Mouse (Mus musculus): ENCODE measurements at regions not wholly inside any gene's neighbourhood (a gene's known extent, or its start where the extent isn't known, plus 50 kb on each side); places are given as distances from the start of the nearest gene placed in this dataset.

- Histone ChIP-seq H3K9me3 (ENCODE audit: control insufficient read depth, low read length) (no peaks in the 10 kb centered on the region), H3K4me1 (ENCODE audit: control insufficient read depth) (no peaks in the 10 kb centered on the region), H3K27me3 (ENCODE audit: control insufficient read depth) (no peaks in the 10 kb centered on the region), H3K36me3 (ENCODE audit: control insufficient read depth) (no peaks in the 10 kb centered on the region), H3K4me3 (replicated peaks) (no peak overlapping the region)
- no peak for TF ChIP-seq TAL1 (IDR thresholded peaks at IDR 0.05; ENCODE audit: low read length)
- TF ChIP-seq GATA1 (IDR thresholded peaks at IDR 0.05; ENCODE audit: low read length): no peak
Observed at GRCm38 (mm10) chr3:58206776-58207398, 207.6 kb upstream of the Tsc22d2 start.

GRCm38 (mm10) chr3:58211016-58211415 lies 203.5 kb upstream of the Tsc22d2 start:
- no peaks in the 10 kb centered on the region for H3K36me3 ChIP-seq (ENCODE audit: control insufficient read depth)
- TF ChIP-seq TAL1 (IDR thresholded peaks at IDR 0.05; ENCODE audit: low read length) (no peak), GATA1 (IDR thresholded peaks at IDR 0.05; ENCODE audit: low read length) (no peak)
- H3K4me1 ChIP-seq (ENCODE audit: control insufficient read depth): no peaks in the 10 kb centered on the region
- H3K27me3 ChIP-seq (ENCODE audit: control insufficient read depth): no peaks in the 10 kb centered on the region
- no peaks in the 10 kb centered on the region for H3K9me3 ChIP-seq (ENCODE audit: control insufficient read depth, low read length)
- H3K4me3 ChIP-seq (replicated peaks): no peak overlapping the region

GRCm38 (mm10) chr3:58224696-58225095 lies 189.8 kb upstream of the Tsc22d2 start:
- Histone ChIP-seq H3K4me1 (ENCODE audit: control insufficient read depth) (no peaks in the 10 kb centered on the region), H3K9me3 (ENCODE audit: control insufficient read depth, low read length) (no peaks in the 10 kb centered on the region), H3K36me3 (ENCODE audit: control insufficient read depth) (no peaks in the 10 kb centered on the region), H3K27me3 (ENCODE audit: control insufficient read depth) (no peaks in the 10 kb centered on the region), H3K4me3 (replicated peaks) (no peak overlapping the region)
- TF ChIP-seq TAL1 (IDR thresholded peaks at IDR 0.05; ENCODE audit: low read length) (no peak), GATA1 (IDR thresholded peaks at IDR 0.05; ENCODE audit: low read length) (no peak)

GRCm38 (mm10) chr3:58226447-58227321 lies 187.8 kb upstream of the Tsc22d2 start:
- Histone ChIP-seq H3K9me3 (ENCODE audit: control insufficient read depth, low read length) (no peaks in the 10 kb centered on the region), H3K36me3 (ENCODE audit: control insufficient read depth) (no peaks in the 10 kb centered on the region), H3K4me1 (ENCODE audit: control insufficient read depth) (no peaks in the 10 kb centered on the region), H3K4me3 (replicated peaks) (no peak overlapping the region), H3K27me3 (ENCODE audit: control insufficient read depth) (no peaks in the 10 kb centered on the region)
- TF ChIP-seq GATA1 (IDR thresholded peaks at IDR 0.05; ENCODE audit: low read length): no peak
- TF ChIP-seq TAL1 (IDR thresholded peaks at IDR 0.05; ENCODE audit: low read length): no peak

GRCm38 (mm10) chr3:58227322-58227627 lies 187.2 kb upstream of the Tsc22d2 start:
- Histone ChIP-seq H3K36me3 (ENCODE audit: control insufficient read depth) (no peaks in the 10 kb centered on the region), H3K9me3 (ENCODE audit: control insufficient read depth, low read length) (no peaks in the 10 kb centered on the region), H3K4me1 (ENCODE audit: control insufficient read depth) (no peaks in the 10 kb centered on the region), H3K4me3 (replicated peaks) (no peak overlapping the region), H3K27me3 (ENCODE audit: control insufficient read depth) (no peaks in the 10 kb centered on the region)
- TF ChIP-seq TAL1 (IDR thresholded peaks at IDR 0.05; ENCODE audit: low read length) (no peak), GATA1 (IDR thresholded peaks at IDR 0.05; ENCODE audit: low read length) (no peak)

- H3K4me1 ChIP-seq (ENCODE audit: control insufficient read depth): no peaks in the 10 kb centered on the region
- no peak overlapping the region for H3K4me3 ChIP-seq (replicated peaks)
- TF ChIP-seq TAL1 (IDR thresholded peaks at IDR 0.05; ENCODE audit: low read length): no peak
- no peak for TF ChIP-seq GATA1 (IDR thresholded peaks at IDR 0.05; ENCODE audit: low read length)
- H3K27me3 ChIP-seq (ENCODE audit: control insufficient read depth): no peaks in the 10 kb centered on the region
- H3K36me3 ChIP-seq (ENCODE audit: control insufficient read depth): no peaks in the 10 kb centered on the region
- no peaks in the 10 kb centered on the region for H3K9me3 ChIP-seq (ENCODE audit: control insufficient read depth, low read length)
Observed at GRCm38 (mm10) chr3:58228189-58228588, 186.3 kb upstream of the Tsc22d2 start.

- Histone ChIP-seq H3K36me3 (ENCODE audit: control insufficient read depth) (no peaks in the 10 kb centered on the region), H3K9me3 (ENCODE audit: control insufficient read depth, low read length) (no peaks in the 10 kb centered on the region), H3K27me3 (ENCODE audit: control insufficient read depth) (no peaks in the 10 kb centered on the region), H3K4me1 (ENCODE audit: control insufficient read depth) (no peaks in the 10 kb centered on the region), H3K4me3 (replicated peaks) (no peak overlapping the region)
- TF ChIP-seq GATA1 (IDR thresholded peaks at IDR 0.05; ENCODE audit: low read length) (no peak), TAL1 (IDR thresholded peaks at IDR 0.05; ENCODE audit: low read length) (no peak)
Observed at GRCm38 (mm10) chr3:58231746-58232145, 182.8 kb upstream of the Tsc22d2 start.

- H3K9me3 ChIP-seq (ENCODE audit: control insufficient read depth, low read length): no peaks in the 10 kb centered on the region
- H3K4me1 ChIP-seq (ENCODE audit: control insufficient read depth): no peaks in the 10 kb centered on the region
- TF ChIP-seq TAL1 (IDR thresholded peaks at IDR 0.05; ENCODE audit: low read length) (no peak), GATA1 (IDR thresholded peaks at IDR 0.05; ENCODE audit: low read length) (no peak)
- H3K27me3 ChIP-seq (ENCODE audit: control insufficient read depth): no peaks in the 10 kb centered on the region
- H3K36me3 ChIP-seq (ENCODE audit: control insufficient read depth): no peaks in the 10 kb centered on the region
- no peak overlapping the region for H3K4me3 ChIP-seq (replicated peaks)
Observed at GRCm38 (mm10) chr3:58233296-58233695, 181.2 kb upstream of the Tsc22d2 start.

GRCm38 (mm10) chr3:58234846-58235630 lies 179.5 kb upstream of the Tsc22d2 start:
- Histone ChIP-seq H3K36me3 (ENCODE audit: control insufficient read depth) (no peaks in the 10 kb centered on the region), H3K27me3 (ENCODE audit: control insufficient read depth) (no peaks in the 10 kb centered on the region), H3K4me1 (ENCODE audit: control insufficient read depth) (no peaks in the 10 kb centered on the region), H3K9me3 (ENCODE audit: control insufficient read depth, low read length) (no peaks in the 10 kb centered on the region), H3K4me3 (replicated peaks) (no peak overlapping the region)
- TF ChIP-seq GATA1 (IDR thresholded peaks at IDR 0.05; ENCODE audit: low read length) (no peak), TAL1 (IDR thresholded peaks at IDR 0.05; ENCODE audit: low read length) (no peak)

All from erythroblast, embryonic 14.5 days (primary cell).